ENCODE assay signal across 17 mouse cellular contexts in the genomic region with DNA sequence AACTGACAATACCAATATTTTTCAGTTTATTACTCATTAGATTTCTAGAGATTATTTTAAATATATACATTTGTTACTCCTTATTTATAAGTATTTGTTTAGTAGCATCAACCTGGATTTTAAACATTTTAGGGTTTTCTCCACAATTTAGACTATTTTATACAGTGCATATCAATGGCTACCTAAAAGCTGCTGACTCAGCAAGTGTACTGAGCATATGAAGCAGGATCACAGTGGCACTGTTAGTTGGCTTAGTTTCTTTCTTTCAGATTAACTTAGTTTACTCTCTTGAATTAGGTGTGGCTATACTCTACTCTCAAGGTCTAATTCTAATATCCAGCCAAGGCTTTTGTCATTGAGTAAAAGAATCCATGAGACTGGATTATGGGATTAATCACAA.
"Had no signal": no experiment of that assay in that cellular context is flagged by ENCODE, and none has a peak within 500 bp of the region (broad histone marks: within the 10 kb centered on the region; RNA-seq: fewer than 3 reads in every experiment).

No protein-coding gene starts in this region.

- H3K4me1 ChIP-seq: liver, embryonic 12.5 days; midbrain, embryonic 10.5 days; neural tube, embryonic 13.5 days; neural tube, embryonic 15.5 days; stomach, embryonic 15.5 days had no signal

- H3K27ac ChIP-seq: liver, embryonic 12.5 days; liver, embryonic 14.5 days; midbrain, embryonic 10.5 days; neural tube, embryonic 13.5 days; neural tube, embryonic 15.5 days; stomach, embryonic 15.5 days; stomach, postnatal 0 days had no signal

- H3K9ac ChIP-seq: liver, embryonic 12.5 days; liver, embryonic 14.5 days; lung, embryonic 14.5 days; neural tube, embryonic 13.5 days; neural tube, embryonic 15.5 days; stomach, embryonic 15.5 days had no signal

- H3K27me3 ChIP-seq: liver, embryonic 12.5 days; neural tube, embryonic 13.5 days; neural tube, embryonic 15.5 days; stomach, embryonic 15.5 days had no signal

- H3K4me2 ChIP-seq: liver, embryonic 12.5 days; lung, embryonic 14.5 days; neural tube, embryonic 13.5 days; neural tube, embryonic 15.5 days; stomach, embryonic 15.5 days had no signal

- H3K9me3 ChIP-seq: liver, embryonic 12.5 days; midbrain, embryonic 10.5 days; neural tube, embryonic 13.5 days; neural tube, embryonic 15.5 days; stomach, embryonic 15.5 days had no signal

- H3K4me3 ChIP-seq: liver, embryonic 12.5 days; midbrain, embryonic 10.5 days; myocyte; neural tube, embryonic 13.5 days; neural tube, embryonic 15.5 days; stomach, embryonic 15.5 days had no signal

- ATAC-seq: liver, embryonic 12.5 days; midbrain, embryonic 16.5 days had no signal

- DNase-seq: lung, adult 18-20 months; lung, embryonic 14.5 days; lung, postnatal 10 days; lung, postnatal 4 days; midbrain, embryonic 14.5 days; right cerebral cortex, postnatal 14 days; thymus, adult 2 months; thymus, postnatal 36 days had no signal
